Comparison of ENCODE assay signal across 11 mouse cellular contexts in the genomic region with DNA sequence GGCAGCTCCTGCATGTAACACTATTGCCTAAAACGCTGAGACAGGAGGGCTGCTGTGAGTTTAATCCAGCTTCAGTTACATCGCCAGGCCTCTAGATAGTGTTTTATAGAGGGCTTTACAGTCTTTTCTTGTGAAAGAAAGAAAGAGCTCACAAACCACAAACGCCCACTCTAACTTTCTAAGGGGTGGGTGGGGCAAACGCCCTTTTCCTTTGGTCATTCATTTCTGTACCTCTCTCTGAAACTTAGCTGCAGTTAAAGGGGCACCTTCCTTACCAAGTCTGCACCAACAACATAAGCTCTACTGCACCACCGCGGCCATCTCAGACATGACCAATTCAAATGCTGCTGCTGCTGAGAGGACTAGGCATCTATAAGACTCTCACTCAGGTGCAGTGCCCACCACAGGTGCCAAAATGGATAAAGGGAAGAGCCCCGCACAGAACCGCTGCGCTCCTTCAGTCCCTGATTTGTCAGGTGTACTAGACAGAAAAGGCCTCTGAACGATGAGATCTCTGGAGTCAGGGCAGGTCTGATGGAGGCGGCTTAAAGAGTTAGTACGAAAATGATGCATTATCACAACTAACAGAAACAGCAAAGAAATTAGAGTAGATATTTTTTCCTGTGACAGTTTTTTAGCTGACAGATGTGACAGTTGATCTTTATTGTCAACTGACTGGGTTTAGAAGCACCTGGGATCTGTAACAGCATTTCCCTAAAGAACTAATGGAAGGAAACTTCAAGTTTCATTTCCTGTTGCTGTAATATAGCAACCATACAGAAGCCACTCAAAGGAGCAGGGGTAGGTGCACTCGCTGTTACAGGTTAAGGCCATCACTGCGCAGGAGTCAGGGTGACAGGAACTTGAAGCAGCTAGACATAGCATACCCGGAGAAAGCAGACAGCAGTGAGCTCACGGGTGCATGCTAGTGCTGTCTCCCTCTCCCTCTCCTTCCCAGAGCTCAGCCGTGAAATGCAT. TPM values are rescaled to one million over a fixed set of nuclear protein-coding genes. Genes with fewer than 3 reads are reported as not detected.
DNase-seq lines count a peak whose midpoint lies in the region; ATAC-seq and TF ChIP-seq lines count a peak whose summit lies in the region.
"Had no signal": no experiment of that assay in that cellular context is flagged by ENCODE, and none has a peak within 500 bp of the region (broad histone marks: within the 10 kb centered on the region; RNA-seq: fewer than 3 reads in every experiment).

No protein-coding gene starts in this region.

- peak; percentile 43 for DNase-seq in forebrain, embryonic 11.5 days (ENCODE audit: low spot score)
- no peak for DNase-seq in forebrain, embryonic 10.5 days (ENCODE audit: extremely low spot score, low spot score)
- no peak for DNase-seq in stomach, postnatal 0 days (ENCODE audit: low spot score)
- DNase-seq in naive thymus-derived CD4-positive, alpha-beta T cell, adult 2 months (ENCODE audit: low read depth): peak; percentile 63
- no peak for DNase-seq in layer of hippocampus, adult 9-10 months (ENCODE audit: low spot score)
- DNase-seq in left cerebral cortex, adult 8-10 months (ENCODE audit: low spot score in 2 of 2): no peak
- DNase-seq: cerebellum, postnatal 14 days; gastrocnemius, adult 2 months; heart, postnatal 14 days had no signal

- H3K4me2 ChIP-seq in forebrain, embryonic 11.5 days (ENCODE audit: low read depth, low read length, severe bottlenecking): no peak overlapping the region
- H3K4me2 ChIP-seq in stomach, embryonic 16.5 days (ENCODE audit: low read depth, low read length): no peak overlapping the region
- H3K4me2 ChIP-seq in stomach, postnatal 0 days (replicated peaks; ENCODE audit: low read depth): no peak overlapping the region
- H3K4me2 ChIP-seq in kidney, embryonic 15.5 days: no peak overlapping the region

- H3K9ac ChIP-seq in forebrain, embryonic 11.5 days (ENCODE audit: low read length): no peak overlapping the region
- H3K9ac ChIP-seq in stomach, embryonic 16.5 days (ENCODE audit: low read length): no peak overlapping the region
- no peak overlapping the region for H3K9ac ChIP-seq in stomach, postnatal 0 days (ENCODE audit: low read length)
- H3K9ac ChIP-seq in kidney, embryonic 15.5 days: no peak overlapping the region

- H3K4me3 ChIP-seq in forebrain, embryonic 11.5 days (ENCODE audit: low read depth, low read length): no peak overlapping the region
- no peak overlapping the region for H3K4me3 ChIP-seq in forebrain, embryonic 10.5 days
- no peak overlapping the region for H3K4me3 ChIP-seq in stomach, embryonic 16.5 days (replicated peaks; ENCODE audit: low read length)
- no peak overlapping the region for H3K4me3 ChIP-seq in stomach, postnatal 0 days (ENCODE audit: low read depth, low read length)
- no peak overlapping the region for H3K4me3 ChIP-seq in kidney, embryonic 15.5 days (replicated peaks)
- H3K4me3 ChIP-seq: gastrocnemius, adult 2 months had no signal

- ATAC-seq in forebrain, embryonic 11.5 days (replicated peaks; ENCODE audit: low FRiP score): no peak
- ATAC-seq in stomach, embryonic 16.5 days (ENCODE audit: insufficient read depth, low FRiP score): 0 out of 2 replicates have a peak, but pooled peaks have one; percentile 13
- no peak for ATAC-seq in stomach, postnatal 0 days (ENCODE audit: low FRiP score, low TSS enrichment)
- ATAC-seq in kidney, embryonic 15.5 days (replicated peaks; ENCODE audit: low FRiP score): no peak

- H3K9me3 ChIP-seq in forebrain, embryonic 11.5 days (ENCODE audit: control insufficient read depth, low read length): no peaks in the 10 kb centered on the region
- H3K9me3 ChIP-seq in forebrain, embryonic 10.5 days: no peaks in the 10 kb centered on the region
- no peaks in the 10 kb centered on the region for H3K9me3 ChIP-seq in stomach, embryonic 16.5 days (replicated peaks; ENCODE audit: control insufficient read depth, low read length)
- no peaks in the 10 kb centered on the region for H3K9me3 ChIP-seq in stomach, postnatal 0 days (ENCODE audit: control insufficient read depth, low read length)
- H3K9me3 ChIP-seq in kidney, embryonic 15.5 days (replicated peaks): no peaks in the 10 kb centered on the region

- no peak overlapping the region for H3K27ac ChIP-seq in forebrain, embryonic 11.5 days (ENCODE audit: low read depth, low read length)
- H3K27ac ChIP-seq in forebrain, embryonic 10.5 days: no peak overlapping the region
- no peak overlapping the region for H3K27ac ChIP-seq in stomach, embryonic 16.5 days (ENCODE audit: low read length)
- no peak overlapping the region for H3K27ac ChIP-seq in stomach, postnatal 0 days (replicated peaks)
- no peak overlapping the region for H3K27ac ChIP-seq in kidney, embryonic 15.5 days
- H3K27ac ChIP-seq: gastrocnemius, adult 2 months had no signal

- peaks cover 3% of the 10 kb centered on the region; the same call in 1 of the 2 replicates for H3K36me3 ChIP-seq in forebrain, embryonic 11.5 days (ENCODE audit: control insufficient read depth, insufficient read depth, low read length)
- peaks cover 29% of the 10 kb centered on the region for H3K36me3 ChIP-seq in forebrain, embryonic 10.5 days (replicated peaks)
- H3K36me3 ChIP-seq in stomach, embryonic 16.5 days (ENCODE audit: control insufficient read depth, insufficient read depth, low read length): 0 out of 2 replicates have a peak, but pooled peaks cover 3% of the 10 kb centered on the region
- no peaks in the 10 kb centered on the region for H3K36me3 ChIP-seq in stomach, postnatal 0 days (ENCODE audit: control insufficient read depth, insufficient read depth, low read length)
- peaks cover 25% of the 10 kb centered on the region for H3K36me3 ChIP-seq in kidney, embryonic 15.5 days

- TF ChIP-seq CTCF in stomach, postnatal 0 days (IDR thresholded peaks at IDR 0.05; ENCODE audit: low read depth): no peak

- no peaks in the 10 kb centered on the region for H3K27me3 ChIP-seq in forebrain, embryonic 11.5 days (ENCODE audit: control insufficient read depth, insufficient read depth, low read length)
- no peaks in the 10 kb centered on the region for H3K27me3 ChIP-seq in forebrain, embryonic 10.5 days (ENCODE audit: poor library complexity, severe bottlenecking)
- no peaks in the 10 kb centered on the region for H3K27me3 ChIP-seq in stomach, embryonic 16.5 days (ENCODE audit: control insufficient read depth, insufficient read depth, low read length)
- H3K27me3 ChIP-seq in stomach, postnatal 0 days (ENCODE audit: control insufficient read depth, insufficient read depth, low read length): no peaks in the 10 kb centered on the region
- no peaks in the 10 kb centered on the region for H3K27me3 ChIP-seq in kidney, embryonic 15.5 days

- WGBS in forebrain, embryonic 11.5 days: 81% methylated on average over 17 of the region's 17 CpGs
- 78% methylated on average over 17 of the region's 17 CpGs for WGBS in forebrain, embryonic 10.5 days
- WGBS in stomach, embryonic 16.5 days: 81% methylated on average over 17 of the region's 17 CpGs
- WGBS in stomach, postnatal 0 days: 76% methylated on average over 17 of the region's 17 CpGs
- WGBS in kidney, embryonic 15.5 days: 75% methylated on average over 17 of the region's 17 CpGs

- peaks cover 4% of the 10 kb centered on the region; the same call in 1 of the 2 replicates for H3K4me1 ChIP-seq in forebrain, embryonic 11.5 days (replicated peaks; ENCODE audit: control insufficient read depth, insufficient read depth, low read length)
- peaks cover 18% of the 10 kb centered on the region for H3K4me1 ChIP-seq in forebrain, embryonic 10.5 days
- H3K4me1 ChIP-seq in stomach, embryonic 16.5 days (ENCODE audit: control insufficient read depth, insufficient read depth, low read length): peaks cover 22% of the 10 kb centered on the region; the same call in 1 of the 2 replicates
- 0 out of 2 replicates have a peak, but pooled peaks cover 5% of the 10 kb centered on the region for H3K4me1 ChIP-seq in stomach, postnatal 0 days (replicated peaks; ENCODE audit: control insufficient read depth, insufficient read depth)
- H3K4me1 ChIP-seq in kidney, embryonic 15.5 days: peaks cover 12% of the 10 kb centered on the region

- TF ChIP-seq EP300 in stomach, postnatal 0 days (optimal IDR thresholded peaks at IDR 0.05): no peak

RNA-seq across cellular contexts. Expression of a gene that starts 13.1 kb away (rescaled TPM):
- polyA plus RNA-seq in forebrain, embryonic 11.5 days (2014; fragmentation: Nextera tagmentation; extraction: Ambion mirVana): 82.8 and 86.8 TPM in 2 replicates
- polyA plus RNA-seq in forebrain, embryonic 10.5 days (2016; fragmentation: Nextera tagmentation; extraction: Ambion mirVana): 53.1 and 57.8 TPM in 2 replicates
- 42.2 and 43.3 TPM in 2 replicates for polyA plus RNA-seq in stomach, embryonic 16.5 days (2015; fragmentation: Nextera tagmentation; extraction: Ambion mirVana)
- 32.2 and 39.0 TPM in 2 replicates for polyA plus RNA-seq in stomach, postnatal 0 days (2015; fragmentation: Nextera tagmentation; extraction: Ambion mirVana)
- polyA plus RNA-seq in kidney, embryonic 15.5 days (2015; fragmentation: Nextera tagmentation; extraction: Ambion mirVana): 56.4 and 56.7 TPM in 2 replicates
- 10 to 100 TPM; 77.7 to 88.8 (median 82.2) TPM for total RNA-seq in left cerebral cortex, adult 8-10 months (2022)

RNA-seq across cellular contexts. Expression of a gene that starts 34.6 kb away (rescaled TPM):
- polyA plus RNA-seq in forebrain, embryonic 11.5 days (2014; fragmentation: Nextera tagmentation; extraction: Ambion mirVana): 2.9 and 3.2 TPM in 2 replicates
- 1.8 and 2.4 TPM in 2 replicates for polyA plus RNA-seq in forebrain, embryonic 10.5 days (2016; fragmentation: Nextera tagmentation; extraction: Ambion mirVana)
- 7.3 and 7.4 TPM in 2 replicates for polyA plus RNA-seq in stomach, embryonic 16.5 days (2015; fragmentation: Nextera tagmentation; extraction: Ambion mirVana)
- polyA plus RNA-seq in stomach, postnatal 0 days (2015; fragmentation: Nextera tagmentation; extraction: Ambion mirVana): 7.6 and 7.7 TPM in 2 replicates
- 3.8 and 5.2 TPM in 2 replicates for polyA plus RNA-seq in kidney, embryonic 15.5 days (2015; fragmentation: Nextera tagmentation; extraction: Ambion mirVana)
- total RNA-seq in left cerebral cortex, adult 8-10 months (2022): 10 to 100 TPM in 2 of 4 experiments, 1 to 10 TPM in 2; 5.6 to 10.1 (median 8.5) TPM

RNA-seq across cellular contexts. Expression of a gene that starts 43.8 kb away (rescaled TPM):
- polyA plus RNA-seq in forebrain, embryonic 11.5 days (2014; fragmentation: Nextera tagmentation; extraction: Ambion mirVana): 0.80 and 1.3 TPM in 2 replicates
- polyA plus RNA-seq in forebrain, embryonic 10.5 days (2016; fragmentation: Nextera tagmentation; extraction: Ambion mirVana): 0.76 and 0.87 TPM in 2 replicates
- polyA plus RNA-seq in stomach, embryonic 16.5 days (2015; fragmentation: Nextera tagmentation; extraction: Ambion mirVana): 2.8 and 4.3 TPM in 2 replicates
- polyA plus RNA-seq in stomach, postnatal 0 days (2015; fragmentation: Nextera tagmentation; extraction: Ambion mirVana): 1.2 and 1.5 TPM in 2 replicates
- 1.2 and 2.4 TPM in 2 replicates for polyA plus RNA-seq in kidney, embryonic 15.5 days (2015; fragmentation: Nextera tagmentation; extraction: Ambion mirVana)
- total RNA-seq in left cerebral cortex, adult 8-10 months (2022): 1 to 10 TPM; 5.9 to 8.1 (median 7.3) TPM

Comparison
In these comparisons a context has a peak if more than half of its experiments do, and no peak if none do; other contexts are left out.
1. DNase-seq: peak in forebrain, embryonic 11.5 days (single experiment) and naive thymus-derived CD4-positive, alpha-beta T cell, adult 2 months (single experiment); none in forebrain, embryonic 10.5 days (single experiment), stomach, postnatal 0 days (single experiment), layer of hippocampus, adult 9-10 months (single experiment) and left cerebral cortex, adult 8-10 months (0 of 2).